Mouse (Mus musculus): Measurements from ENCODE around the gene Gdpgp1. TPM values are rescaled to one million over a fixed set of nuclear protein-coding genes. Genes with fewer than 3 reads are reported as not detected.
A peak's percentile ranks its signal among the peaks of the same experiment; 100 is the strongest.

Gdpgp1 gene
- polyA plus RNA-seq, 1 experiment, result 3.2 TPM

DNA sequence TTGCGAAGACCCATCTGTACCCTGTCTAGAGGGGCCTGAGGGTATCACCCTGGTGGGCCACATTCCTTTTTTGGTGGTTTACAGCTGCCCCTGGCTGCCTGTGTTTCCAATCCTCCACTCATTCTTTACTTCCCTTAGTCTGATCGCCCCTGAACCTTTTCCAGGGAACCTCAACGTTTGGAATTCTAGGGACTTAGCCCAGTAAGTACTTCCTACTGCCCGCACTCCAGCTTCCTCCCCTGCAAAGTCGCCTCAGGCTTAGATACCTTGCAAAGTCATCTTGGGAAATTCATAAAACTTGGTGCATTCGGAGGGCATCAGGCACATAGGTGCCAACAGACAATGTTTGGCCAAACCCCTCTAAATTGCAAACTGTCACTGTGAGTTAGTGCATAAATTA lies 33.4 kb upstream of the Gdpgp1 start:
- no peak for DNase-seq (ENCODE audit: extremely low spot score in 1 of 2, low spot score in 1 of 2)

GRCm38 (mm10) chr7:80199851-80200587 lies 32.6 kb upstream of the Gdpgp1 start:
- DNase-seq (ENCODE audit: extremely low spot score in 1 of 2, low spot score in 1 of 2), result no peak

DNA sequence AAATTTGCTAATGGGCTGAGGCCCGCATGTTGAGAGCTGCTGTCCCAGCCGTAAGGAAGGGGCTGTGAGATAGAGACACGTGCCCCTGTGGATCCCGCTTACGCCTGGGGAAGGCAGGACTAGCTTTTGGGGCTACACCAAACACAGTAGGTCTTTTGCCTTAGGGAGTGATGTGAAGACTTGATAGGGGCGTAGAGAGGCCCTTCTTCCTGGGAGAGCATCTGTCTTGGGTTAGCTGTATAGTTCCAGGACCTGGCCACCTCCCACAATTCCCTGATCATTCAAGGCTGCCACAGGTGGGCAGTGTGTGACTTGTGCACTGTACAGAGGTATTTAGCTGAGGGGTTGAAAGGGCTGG lies 32.1 kb upstream of the Gdpgp1 start:
- DNase-seq (ENCODE audit: extremely low spot score in 1 of 2, low spot score in 1 of 2), result no peak

GRCm38 (mm10) chr7:80200963-80201539 lies 31.6 kb upstream of the Gdpgp1 start:
- DNase-seq (ENCODE audit: extremely low spot score in 1 of 2, low spot score in 1 of 2), result no peak

GRCm38 (mm10) chr7:80201888-80202540 lies 30.7 kb upstream of the Gdpgp1 start:
- DNase-seq (ENCODE audit: extremely low spot score in 1 of 2, low spot score in 1 of 2), result no peak

DNA sequence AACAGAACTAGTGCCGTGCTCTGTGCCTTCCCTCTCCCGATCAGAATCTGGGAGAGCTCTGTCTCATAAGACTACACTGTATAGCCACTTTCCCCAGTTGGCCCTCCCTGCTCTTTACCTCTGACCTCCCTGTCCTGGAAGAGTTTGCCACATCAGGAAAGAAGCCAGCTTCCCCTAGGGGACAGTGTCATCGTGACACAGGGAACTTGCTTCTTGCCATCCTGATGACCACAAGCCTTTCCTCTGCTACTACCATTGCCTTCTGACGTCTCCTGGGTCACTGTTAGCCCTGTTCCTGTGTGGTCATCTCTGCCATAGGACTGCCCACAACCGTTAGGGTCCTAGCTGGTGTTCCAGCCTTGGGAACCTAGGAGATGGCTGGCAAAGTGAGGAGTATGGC lies 29.7 kb upstream of the Gdpgp1 start:
- no peak for DNase-seq (ENCODE audit: extremely low spot score in 1 of 2, low spot score in 1 of 2)

- DNase-seq (ENCODE audit: extremely low spot score in 1 of 2, low spot score in 1 of 2), result no peak
These were observed 29.0 kb upstream of the Gdpgp1 start for GRCm38 (mm10) chr7:80203638-80204096.

DNA sequence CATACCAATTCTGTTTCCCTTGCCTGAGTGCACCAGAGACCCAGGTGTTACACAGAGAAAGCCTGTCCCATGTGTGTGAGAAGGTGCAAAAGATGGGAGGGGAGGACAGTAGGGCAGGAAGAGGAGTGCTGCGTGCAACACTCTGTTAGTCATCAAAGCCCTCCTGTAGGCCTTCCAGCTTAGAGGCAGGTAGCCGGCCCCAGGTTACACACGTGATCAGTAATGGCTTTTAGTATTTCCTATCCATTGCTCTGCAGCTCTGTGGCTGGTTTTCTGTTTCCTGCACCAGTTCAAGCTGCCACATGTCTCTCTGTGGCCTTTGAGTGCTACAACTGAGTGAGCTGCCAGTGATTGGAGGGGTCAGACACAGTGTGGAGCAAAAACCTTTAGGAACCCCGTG lies 28.3 kb upstream of the Gdpgp1 start:
- DNase-seq (ENCODE audit: extremely low spot score in 1 of 2, low spot score in 1 of 2), result no peak

- no peak for DNase-seq (ENCODE audit: extremely low spot score in 1 of 2, low spot score in 1 of 2)
These were observed 27.7 kb upstream of the Gdpgp1 start for GRCm38 (mm10) chr7:80204961-80205360.

DNA sequence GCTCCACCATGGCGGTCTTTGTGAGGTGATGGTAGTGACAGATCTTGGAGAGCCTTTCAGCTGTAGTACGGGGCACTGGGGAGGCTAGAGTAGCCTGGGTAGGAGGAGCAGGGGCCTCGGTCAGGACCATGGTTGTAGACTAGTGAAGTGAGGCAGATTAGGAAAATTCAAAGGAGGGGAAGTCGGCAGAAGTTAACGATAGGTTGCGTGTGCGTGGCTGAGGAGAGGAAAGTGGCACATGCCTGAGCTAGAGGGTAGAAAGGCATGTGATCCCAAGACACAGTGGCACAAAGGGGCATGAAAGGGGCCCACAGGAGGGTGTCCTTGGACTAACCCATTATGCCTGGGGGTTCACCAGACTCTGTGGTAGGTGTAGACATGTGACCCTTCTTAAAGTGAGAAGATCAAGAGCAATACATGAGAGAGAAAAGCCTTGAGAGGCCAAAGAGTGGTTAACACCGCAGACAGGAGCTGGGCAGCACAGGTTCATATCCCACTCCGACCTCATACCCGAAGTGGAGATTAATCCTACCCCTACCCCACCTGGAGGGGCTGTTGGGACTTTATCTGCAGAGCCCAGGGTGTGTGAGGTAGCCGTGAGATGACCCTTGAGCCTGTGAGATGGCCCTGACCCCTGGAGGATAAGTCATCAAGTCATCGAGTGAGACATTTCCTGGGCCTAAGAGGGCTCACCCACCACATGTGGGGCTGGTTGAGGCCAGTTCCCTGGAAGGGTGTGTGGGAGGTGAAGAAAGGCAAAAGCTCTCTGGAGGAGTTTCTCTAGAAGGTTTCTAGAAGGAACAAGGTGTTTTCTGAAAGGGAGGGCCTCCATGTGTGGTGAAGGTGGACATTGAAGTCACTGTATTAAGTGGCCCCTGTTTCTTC lies 26.7 kb upstream of the Gdpgp1 start:
- no peak for DNase-seq (ENCODE audit: extremely low spot score in 1 of 2, low spot score in 1 of 2)

DNA sequence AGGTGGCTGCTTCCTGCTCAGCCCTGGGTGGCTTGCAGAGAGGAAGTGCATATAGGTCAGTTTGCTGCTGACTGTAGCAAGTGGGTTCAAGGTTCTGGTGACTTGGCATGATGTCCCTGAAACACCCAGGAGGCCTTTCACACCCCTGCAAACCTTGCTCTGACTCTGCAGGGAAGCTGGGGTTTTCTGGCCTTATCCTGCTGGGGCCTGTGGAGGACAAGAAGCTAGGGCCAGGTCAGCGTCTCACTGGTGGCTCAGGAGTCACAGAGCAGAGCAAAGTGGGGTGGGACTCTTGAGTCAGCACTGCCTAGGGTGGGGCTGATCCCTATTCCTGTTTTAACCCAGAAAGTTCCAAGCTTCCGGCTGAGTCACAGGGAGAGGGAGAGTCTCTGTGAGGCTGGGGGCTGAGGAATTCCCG lies 25.3 kb upstream of the Gdpgp1 start:
- DNase-seq (ENCODE audit: extremely low spot score in 1 of 2, low spot score in 1 of 2), result no peak

- no peak for DNase-seq (ENCODE audit: extremely low spot score in 1 of 2, low spot score in 1 of 2)
These were observed 24.5 kb upstream of the Gdpgp1 start for GRCm38 (mm10) chr7:80208026-80208642.

DNA sequence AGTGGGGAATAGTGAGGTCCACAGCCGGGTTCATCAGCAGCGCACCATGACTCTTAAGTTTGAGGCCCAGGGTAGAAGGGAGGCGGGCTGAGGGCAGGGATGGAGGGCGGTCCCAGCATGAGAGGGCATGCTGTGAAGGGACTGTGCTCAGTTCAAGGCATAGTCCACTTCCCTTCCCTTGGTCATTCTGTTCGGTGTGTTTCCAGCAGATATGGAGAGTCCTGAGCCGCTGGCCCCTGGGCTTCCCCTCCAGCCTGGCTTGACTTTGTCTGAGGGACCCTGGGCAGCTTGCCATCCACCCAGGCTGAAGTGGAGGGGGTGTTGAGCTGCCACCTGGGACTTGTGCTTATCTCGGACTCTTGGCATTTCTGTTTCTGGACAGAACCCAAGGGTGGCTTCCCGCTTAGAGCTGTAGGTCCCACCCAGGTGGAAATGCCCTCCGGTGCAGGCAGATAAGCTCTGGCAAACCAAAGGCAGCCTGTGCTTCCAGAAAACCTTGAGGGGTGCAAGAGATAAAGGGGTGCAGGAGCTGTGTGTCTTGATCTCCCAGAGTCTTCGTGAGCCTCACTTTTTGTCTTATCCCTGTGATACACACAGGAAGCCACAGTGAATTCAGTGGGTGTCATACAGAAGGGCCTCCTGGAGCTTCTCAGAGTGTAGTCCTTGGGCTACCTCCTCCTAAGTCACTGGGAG lies 23.8 kb upstream of the Gdpgp1 start:
- DNase-seq (ENCODE audit: extremely low spot score in 1 of 2, low spot score in 1 of 2), result no peak

- DNase-seq (ENCODE audit: extremely low spot score in 1 of 2, low spot score in 1 of 2), result no peak
These were observed 23.0 kb upstream of the Gdpgp1 start for GRCm38 (mm10) chr7:80209669-80210068.

- no peak for DNase-seq (ENCODE audit: extremely low spot score in 1 of 2, low spot score in 1 of 2)
These were observed 21.7 kb upstream of the Gdpgp1 start for GRCm38 (mm10) chr7:80210982-80211381.

GRCm38 (mm10) chr7:80213604-80214003 lies 19.1 kb upstream of the Gdpgp1 start:
- no peak for DNase-seq (ENCODE audit: extremely low spot score in 1 of 2, low spot score in 1 of 2)

- DNase-seq (ENCODE audit: extremely low spot score in 1 of 2, low spot score in 1 of 2), result no peak
These were observed 18.2 kb upstream of the Gdpgp1 start for GRCm38 (mm10) chr7:80214459-80214858.

DNA sequence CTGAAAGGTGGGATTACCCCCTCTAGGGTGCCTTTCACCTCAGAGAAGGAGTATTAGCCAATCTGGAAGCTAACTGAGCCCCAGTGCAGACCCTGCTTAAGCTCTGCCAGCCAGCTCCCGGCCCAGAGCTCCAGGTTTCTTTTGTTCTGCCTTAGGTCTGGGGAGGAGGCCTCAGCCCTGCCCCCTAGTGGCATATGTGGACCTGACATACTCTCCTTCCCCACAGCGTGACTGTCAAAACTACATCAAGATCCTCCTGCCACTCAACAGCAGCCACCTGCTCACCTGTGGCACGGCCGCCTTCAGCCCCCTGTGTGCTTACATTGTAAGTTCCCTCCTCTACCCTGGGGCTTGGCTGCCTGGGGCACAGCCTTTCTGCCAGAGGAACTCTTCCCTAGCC lies 17.3 kb upstream of the Gdpgp1 start:
- DNase-seq (ENCODE audit: extremely low spot score in 1 of 2, low spot score in 1 of 2), result peak; percentile 41 to 83

DNA sequence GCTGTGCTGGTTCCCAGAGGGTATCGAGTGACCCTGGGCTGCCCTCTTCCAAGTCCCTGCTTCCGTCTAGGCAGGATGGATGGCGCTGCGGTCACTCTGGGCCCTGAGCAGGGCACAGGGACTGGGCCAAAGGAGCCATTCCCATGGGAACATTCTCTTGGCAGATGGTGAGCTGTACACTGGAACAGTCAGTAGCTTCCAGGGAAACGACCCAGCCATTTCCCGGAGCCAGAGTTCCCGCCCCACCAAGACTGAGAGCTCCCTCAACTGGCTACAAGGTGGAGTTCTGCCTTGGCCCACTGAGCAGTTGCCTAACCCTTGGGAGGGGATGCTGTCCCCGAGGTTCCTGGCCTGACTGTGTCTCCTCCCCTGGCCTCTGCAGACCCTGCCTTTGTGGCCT lies 16.1 kb upstream of the Gdpgp1 start:
- DNase-seq (ENCODE audit: extremely low spot score in 1 of 2, low spot score in 1 of 2), result peak; percentile 47

- no peak for DNase-seq (ENCODE audit: extremely low spot score in 1 of 2, low spot score in 1 of 2)
These were observed 14.0 kb upstream of the Gdpgp1 start for GRCm38 (mm10) chr7:80218666-80219065.
